Mouse (Mus musculus): ENCODE measurements around the gene Tead1. TPM values are rescaled to one million over a fixed set of nuclear protein-coding genes. Genes with fewer than 3 reads are reported as not detected.

Gene Tead1
- polyA plus RNA-seq, 1 experiment: 2.7 TPM

GRCm38 (mm10) chr7:112891883-112892282 is 212.8 kb downstream of the Tead1 start:
- 90% methylated on average over 6 of the region's 6 CpGs for WGBS
- no peak for DNase-seq (ENCODE audit: low read depth in 1 of 2, low spot score in 2 of 2)

GRCm38 (mm10) chr7:112892595-112892994 is 213.5 kb downstream of the Tead1 start:
- 82% methylated on average over 5 of the region's 5 CpGs for WGBS
- H3K27me3 ChIP-seq (ENCODE audit: control insufficient read depth, insufficient read depth, low read length): no peaks in the 10 kb centered on the region
- no peaks in the 10 kb centered on the region for H3K4me1 ChIP-seq (ENCODE audit: control insufficient read depth, insufficient read depth, insufficient read length)
- no peak overlapping the region for H3K4me3 ChIP-seq (ENCODE audit: extremely low read depth, insufficient read depth, insufficient read length)
- no peak overlapping the region for H3K27ac ChIP-seq (ENCODE audit: insufficient read depth, low read length)
- no peaks in the 10 kb centered on the region for H3K36me3 ChIP-seq (ENCODE audit: control insufficient read depth, insufficient read depth, low read length)
- no peak for DNase-seq (ENCODE audit: low read depth in 1 of 2, low spot score in 2 of 2)
- TF ChIP-seq POLR2A (IDR thresholded peaks at IDR 0.05; ENCODE audit: low read depth, low read length) (no peak), CTCF (IDR thresholded peaks at IDR 0.05; ENCODE audit: extremely low read depth, insufficient read depth, insufficient read length, insufficient replicate concordance) (no peak)

More at GRCm38 (mm10) chr7:112891883-112892282, 212.8 kb downstream of the Tead1 start:
- Histone ChIP-seq H3K4me1 (ENCODE audit: control insufficient read depth, insufficient read depth, insufficient read length) (no peaks in the 10 kb centered on the region), H3K4me3 (ENCODE audit: extremely low read depth, insufficient read depth, insufficient read length) (no peak overlapping the region), H3K27me3 (ENCODE audit: control insufficient read depth, insufficient read depth, low read length) (no peaks in the 10 kb centered on the region), H3K27ac (ENCODE audit: insufficient read depth, low read length) (no peak overlapping the region), H3K36me3 (ENCODE audit: control insufficient read depth, insufficient read depth, low read length) (no peaks in the 10 kb centered on the region)
- no peak for TF ChIP-seq POLR2A (IDR thresholded peaks at IDR 0.05; ENCODE audit: low read depth, low read length)
- no peak for TF ChIP-seq CTCF (IDR thresholded peaks at IDR 0.05; ENCODE audit: extremely low read depth, insufficient read depth, insufficient read length, insufficient replicate concordance)

GRCm38 (mm10) chr7:112896363-112896762 is 217.2 kb downstream of the Tead1 start:
- Histone ChIP-seq H3K36me3 (ENCODE audit: control insufficient read depth, insufficient read depth, low read length) (no peaks in the 10 kb centered on the region), H3K27ac (ENCODE audit: insufficient read depth, low read length) (no peak overlapping the region), H3K27me3 (ENCODE audit: control insufficient read depth, insufficient read depth, low read length) (no peaks in the 10 kb centered on the region), H3K4me3 (ENCODE audit: extremely low read depth, insufficient read depth, insufficient read length) (no peak overlapping the region), H3K4me1 (ENCODE audit: control insufficient read depth, insufficient read depth, insufficient read length) (no peaks in the 10 kb centered on the region)
- 92% methylated on average over 2 of the region's 2 CpGs for WGBS
- TF ChIP-seq CTCF (IDR thresholded peaks at IDR 0.05; ENCODE audit: extremely low read depth, insufficient read depth, insufficient read length, insufficient replicate concordance) (no peak), POLR2A (IDR thresholded peaks at IDR 0.05; ENCODE audit: low read depth, low read length) (no peak)
- DNase-seq (ENCODE audit: low read depth in 1 of 2, low spot score in 2 of 2): no peak

GRCm38 (mm10) chr7:112901710-112902109 is 222.6 kb downstream of the Tead1 start:
- H3K27me3 ChIP-seq (ENCODE audit: control insufficient read depth, insufficient read depth, low read length): no peaks in the 10 kb centered on the region
- no peak overlapping the region for H3K4me3 ChIP-seq (ENCODE audit: extremely low read depth, insufficient read depth, insufficient read length)
- no peak for TF ChIP-seq POLR2A (IDR thresholded peaks at IDR 0.05; ENCODE audit: low read depth, low read length)
- no peak for TF ChIP-seq CTCF (IDR thresholded peaks at IDR 0.05; ENCODE audit: extremely low read depth, insufficient read depth, insufficient read length, insufficient replicate concordance)
- no peak overlapping the region for H3K27ac ChIP-seq (ENCODE audit: insufficient read depth, low read length)
- no peaks in the 10 kb centered on the region for H3K36me3 ChIP-seq (ENCODE audit: control insufficient read depth, insufficient read depth, low read length)
- WGBS: 89% methylated on average over 7 of the region's 7 CpGs
- no peaks in the 10 kb centered on the region for H3K4me1 ChIP-seq (ENCODE audit: control insufficient read depth, insufficient read depth, insufficient read length)
- DNase-seq (ENCODE audit: low read depth in 1 of 2, low spot score in 2 of 2): no peak

- no peak for DNase-seq (ENCODE audit: low read depth in 1 of 2, low spot score in 2 of 2)
- Histone ChIP-seq H3K27ac (ENCODE audit: insufficient read depth, low read length) (no peak overlapping the region), H3K4me1 (ENCODE audit: control insufficient read depth, insufficient read depth, insufficient read length) (no peaks in the 10 kb centered on the region), H3K27me3 (ENCODE audit: control insufficient read depth, insufficient read depth, low read length) (no peaks in the 10 kb centered on the region), H3K4me3 (ENCODE audit: extremely low read depth, insufficient read depth, insufficient read length) (no peak overlapping the region), H3K36me3 (ENCODE audit: control insufficient read depth, insufficient read depth, low read length) (no peaks in the 10 kb centered on the region)
- 81% methylated on average over 5 of the region's 5 CpGs for WGBS
- TF ChIP-seq POLR2A (IDR thresholded peaks at IDR 0.05; ENCODE audit: low read depth, low read length) (no peak), CTCF (IDR thresholded peaks at IDR 0.05; ENCODE audit: extremely low read depth, insufficient read depth, insufficient read length, insufficient replicate concordance) (no peak)
These were observed 227.7 kb downstream of the Tead1 start for GRCm38 (mm10) chr7:112906848-112907247.

- whole genome bisulfite sequencing: 77% methylated on average over 2 of the region's 2 CpGs
- no peak for DNase-seq (ENCODE audit: low read depth in 1 of 2, low spot score in 2 of 2)
- TF ChIP-seq POLR2A (IDR thresholded peaks at IDR 0.05; ENCODE audit: low read depth, low read length): no peak
- no peak for TF ChIP-seq CTCF (IDR thresholded peaks at IDR 0.05; ENCODE audit: extremely low read depth, insufficient read depth, insufficient read length, insufficient replicate concordance)
- H3K4me3 ChIP-seq (ENCODE audit: extremely low read depth, insufficient read depth, insufficient read length): no peak overlapping the region
- H3K27me3 ChIP-seq (ENCODE audit: control insufficient read depth, insufficient read depth, low read length): no peaks in the 10 kb centered on the region
- no peaks in the 10 kb centered on the region for H3K36me3 ChIP-seq (ENCODE audit: control insufficient read depth, insufficient read depth, low read length)
- no peaks in the 10 kb centered on the region for H3K4me1 ChIP-seq (ENCODE audit: control insufficient read depth, insufficient read depth, insufficient read length)
- H3K27ac ChIP-seq (ENCODE audit: insufficient read depth, low read length): no peak overlapping the region
These were observed 228.3 kb downstream of the Tead1 start for GRCm38 (mm10) chr7:112907468-112907867.

- TF ChIP-seq CTCF (IDR thresholded peaks at IDR 0.05; ENCODE audit: extremely low read depth, insufficient read depth, insufficient read length, insufficient replicate concordance) (no peak), POLR2A (IDR thresholded peaks at IDR 0.05; ENCODE audit: low read depth, low read length) (no peak)
- WGBS: 86% methylated on average over 10 of the region's 10 CpGs
- no peak overlapping the region for H3K27ac ChIP-seq (ENCODE audit: insufficient read depth, low read length)
- DNase-seq (ENCODE audit: low read depth in 1 of 2, low spot score in 2 of 2): no peak
- H3K4me3 ChIP-seq (ENCODE audit: extremely low read depth, insufficient read depth, insufficient read length): no peak overlapping the region
- no peaks in the 10 kb centered on the region for H3K27me3 ChIP-seq (ENCODE audit: control insufficient read depth, insufficient read depth, low read length)
- H3K36me3 ChIP-seq (ENCODE audit: control insufficient read depth, insufficient read depth, low read length): no peaks in the 10 kb centered on the region
- H3K4me1 ChIP-seq (ENCODE audit: control insufficient read depth, insufficient read depth, insufficient read length): no peaks in the 10 kb centered on the region
These were observed 230.0 kb downstream of the Tead1 start for GRCm38 (mm10) chr7:112909164-112909563.
